Comparison of ENCODE assay signal across 9 mouse cellular contexts in genomic region chr6:32586821-32587135, GRCm38 (mm10). TPM values are rescaled to one million over a fixed set of nuclear protein-coding genes. Genes with fewer than 3 reads are reported as not detected.
DNase-seq lines count a peak whose midpoint lies in the region; ATAC-seq and TF ChIP-seq lines count a peak whose summit lies in the region.
"Had no signal": no experiment of that assay in that cellular context is flagged by ENCODE, and none has a peak within 500 bp of the region (broad histone marks: within the 10 kb centered on the region; RNA-seq: fewer than 3 reads in every experiment).

No protein-coding gene starts in this region.

- no peak overlapping the region for H3K27ac ChIP-seq in kidney, adult 2 months (ENCODE audit: insufficient read depth, low read depth, low read length)
- peak overlapping the region; percentile 88 for H3K27ac ChIP-seq in hindbrain, postnatal 0 days
- H3K27ac ChIP-seq: macrophage had no signal

- H3K9ac ChIP-seq in hindbrain, postnatal 0 days (replicated peaks; ENCODE audit: low read length): peak overlapping the region; percentile 87

- no peak for TF ChIP-seq CTCF in kidney, adult 2 months (conservative IDR thresholded peaks at IDR 0.05; ENCODE audit: insufficient read depth, insufficient read length, low read depth, low read length)
- TF ChIP-seq CTCF in hindbrain, postnatal 0 days (IDR thresholded peaks at IDR 0.05; ENCODE audit: low read depth): no peak

- ATAC-seq in hindbrain, postnatal 0 days: no peak

- H3K27me3 ChIP-seq in kidney, adult 2 months (replicated peaks; ENCODE audit: control insufficient read depth, insufficient read depth, low read length): no peaks in the 10 kb centered on the region; the same call in 1 of the 2 replicates
- no peaks in the 10 kb centered on the region for H3K27me3 ChIP-seq in hindbrain, postnatal 0 days (ENCODE audit: insufficient read depth, low read length)
- peaks cover 32% of the 10 kb centered on the region for H3K27me3 ChIP-seq in myocyte (ENCODE audit: control insufficient read depth, insufficient read depth, insufficient read length)

- peaks cover 4% of the 10 kb centered on the region; the same call in 1 of the 2 replicates for H3K4me1 ChIP-seq in kidney, adult 2 months (ENCODE audit: control insufficient read depth, insufficient read depth, low read length)
- H3K4me1 ChIP-seq in hindbrain, postnatal 0 days (ENCODE audit: insufficient read depth, low read length): 0 out of 2 replicates have a peak, but pooled peaks cover 4% of the 10 kb centered on the region

- DNase-seq in kidney, adult 2 months: no peak
- no peak for DNase-seq in kidney, adult 11 months
- DNase-seq in brain, embryonic 18.5 days (ENCODE audit: low read depth, low spot score): peak; percentile 36
- no peak for DNase-seq in hindbrain, postnatal 0 days (ENCODE audit: low spot score)
- no peak for DNase-seq in spleen, postnatal 4 days (ENCODE audit: low spot score in 2 of 2)
- no peak for DNase-seq in adrenal gland, postnatal 36 days
- no peak for DNase-seq in thymus, postnatal 4 days

- H3K79me2 ChIP-seq in myocyte (ENCODE audit: control insufficient read depth, insufficient read depth): no peaks in the 10 kb centered on the region

- peak overlapping the region; percentile 60 for H3K4me3 ChIP-seq in kidney, adult 2 months (ENCODE audit: insufficient read depth, low read depth, low read length)
- H3K4me3 ChIP-seq in hindbrain, postnatal 0 days (ENCODE audit: low read length): peak overlapping the region; percentile 76
- peak overlapping the region; percentile 21 for H3K4me3 ChIP-seq in myocyte

- WGBS in kidney, adult 2 months: 3% methylated on average over 13 of the region's 13 CpGs
- WGBS in hindbrain, postnatal 0 days: 3% methylated on average over 13 of the region's 13 CpGs

- H3K36me3 ChIP-seq in kidney, adult 2 months (ENCODE audit: control insufficient read depth, insufficient read depth, low read length): no peaks in the 10 kb centered on the region
- H3K36me3 ChIP-seq in hindbrain, postnatal 0 days (ENCODE audit: insufficient read depth, low read length): no peaks in the 10 kb centered on the region
- H3K36me3 ChIP-seq in myocyte (ENCODE audit: control insufficient read depth, insufficient read depth): no peaks in the 10 kb centered on the region

- H3K4me2 ChIP-seq in hindbrain, postnatal 0 days (ENCODE audit: low read depth, low read length): peak overlapping the region; percentile 92
- peak overlapping the region; percentile 77 for H3K4me2 ChIP-seq in myocyte (ENCODE audit: low read depth)

- H3ac ChIP-seq in myocyte (ENCODE audit: control insufficient read depth, insufficient read length): no peak overlapping the region

- TF ChIP-seq POLR2A in kidney, adult 2 months (IDR thresholded peaks at IDR 0.05; ENCODE audit: low read depth, low read length): no peak
- no peak for TF ChIP-seq POLR2A in myocyte (IDR thresholded peaks at IDR 0.05; ENCODE audit: insufficient read length, low read depth)

- no peaks in the 10 kb centered on the region for H3K9me3 ChIP-seq in hindbrain, postnatal 0 days (ENCODE audit: low read length)

TF ChIP-seq in myocyte, 11 proteins besides CTCF, POLR2A, EP300 and RAD21:
- no peak for TF ChIP-seq MAX (IDR thresholded peaks at IDR 0.05; ENCODE audit: low read depth)
- TF ChIP-seq REST (IDR thresholded peaks at IDR 0.05; ENCODE audit: insufficient read depth, insufficient read length): no peak
- TF ChIP-seq TCF12 (IDR thresholded peaks at IDR 0.05; ENCODE audit: insufficient read depth, poor library complexity, severe bottlenecking): no peak
- TF ChIP-seq MYOD1 (IDR thresholded peaks at IDR 0.05; ENCODE audit: control insufficient read depth in 1 of 3, insufficient read length in 2 of 3, low read depth in 2 of 3): no peak
- TF ChIP-seq SRF (IDR thresholded peaks at IDR 0.05; ENCODE audit: control insufficient read depth, insufficient read length, low read depth): no peak
- TF ChIP-seq MYOG (IDR thresholded peaks at IDR 0.05; ENCODE audit: control insufficient read depth in 1 of 3, insufficient read depth in 1 of 3, insufficient read length in 2 of 3, low read depth in 2 of 3): no peak
- TF ChIP-seq TCF3 (IDR thresholded peaks at IDR 0.05; ENCODE audit: insufficient read length, low read depth): no peak
- TF ChIP-seq E2F4 (IDR thresholded peaks at IDR 0.05; ENCODE audit: insufficient read depth): no peak
- TF ChIP-seq USF1 (IDR thresholded peaks at IDR 0.05; ENCODE audit: low read depth): no peak
- no peak for TF ChIP-seq POLR2AphosphoS2 (IDR thresholded peaks at IDR 0.05; ENCODE audit: insufficient read length, low read depth)
- TF ChIP-seq CEBPB (IDR thresholded peaks at IDR 0.05; ENCODE audit: insufficient read depth, poor library complexity, severe bottlenecking): no peak

RNA-seq across cellular contexts. Expression of gene Plxna4, which starts 1.2 kb away (rescaled TPM):
- 1.7 and 1.8 TPM in 2 replicates for polyA plus RNA-seq in kidney, adult 2 months (2012; rRNA removed)
- 43.4 and 44.2 TPM in 2 replicates for total RNA-seq in hindbrain, postnatal 0 days (2014; rRNA removed)
- 9.9 and 10.1 TPM in 2 replicates for polyA plus RNA-seq in hindbrain, postnatal 0 days (2015; fragmentation: Nextera tagmentation; extraction: Ambion mirVana)
- polyA plus RNA-seq in myocyte (2012; fragmentation: generic; extraction: Trizol): 0.70 TPM
- total RNA-seq in adrenal gland, postnatal 36 days (2021): 1 to 10 TPM; 4.3 to 5.2 TPM

Comparison
In these comparisons a context has a peak if more than half of its experiments do, and no peak if none do; other contexts are left out.
1. H3K4me3 ChIP-seq: peak in every context shown above with its lines; median percentile 76 in hindbrain, postnatal 0 days; 60 in kidney, adult 2 months; 21 in myocyte.